Mouse (Mus musculus) layer of hippocampus, postnatal 25 days (tissue): ENCODE measurements at regions not wholly inside any gene's neighbourhood (a gene's known extent, or its start where the extent isn't known, plus 50 kb on each side); places are given as distances from the start of the nearest gene placed in this dataset.
A peak's percentile ranks its signal among the peaks of the same experiment; 100 is the strongest.

ENCODE experiments used
- DNase-seq, 2 experiments: peaks; one replicate each; pipeline ENCODE4 v3.0.0; 2022; ENCODE audit warnings: mixed read lengths in 2 of 2, low spot score in 1 of 2; ENCODE audit errors: extremely low spot score in 1 of 2

- no peak for DNase-seq
These were observed 129.1 kb upstream of the Rnaseh2b start for GRCm38 (mm10) chr14:62163120-62163796.

GRCm38 (mm10) chr14:62164918-62165317, 127.5 kb upstream of the Rnaseh2b start:
- no peak for DNase-seq

- DNase-seq: no peak
These were observed 126.4 kb upstream of the Rnaseh2b start for GRCm38 (mm10) chr14:62166006-62166405.

- no peak for DNase-seq
These were observed 125.8 kb upstream of the Rnaseh2b start for GRCm38 (mm10) chr14:62166596-62166995.

- no peak for DNase-seq
These were observed 125.3 kb upstream of the Rnaseh2b start for GRCm38 (mm10) chr14:62167090-62167489.

GRCm38 (mm10) chr14:62168711-62169110, 123.7 kb upstream of the Rnaseh2b start:
- no peak for DNase-seq

- no peak for DNase-seq
These were observed 122.0 kb upstream of the Rnaseh2b start for GRCm38 (mm10) chr14:62170385-62170784.

- no peak for DNase-seq
These were observed 120.9 kb upstream of the Rnaseh2b start for GRCm38 (mm10) chr14:62171256-62172047.

- peak; percentile 44 to 76 for DNase-seq
These were observed 118.4 kb upstream of the Rnaseh2b start for GRCm38 (mm10) chr14:62173835-62174530.

GRCm38 (mm10) chr14:62175384-62176048, 116.9 kb upstream of the Rnaseh2b start:
- no peak for DNase-seq

- no peak for DNase-seq
These were observed 114.9 kb upstream of the Rnaseh2b start for GRCm38 (mm10) chr14:62177509-62177908.

- no peak for DNase-seq
These were observed 105.0 kb upstream of the Rnaseh2b start for GRCm38 (mm10) chr14:62187360-62187759.

GRCm38 (mm10) chr14:62188147-62188885, 104.1 kb upstream of the Rnaseh2b start:
- DNase-seq: no peak

- DNase-seq: no peak
These were observed 100.8 kb upstream of the Rnaseh2b start for GRCm38 (mm10) chr14:62191624-62192023.

- no peak for DNase-seq
These were observed 99.6 kb upstream of the Rnaseh2b start for GRCm38 (mm10) chr14:62192814-62193213.

- DNase-seq: no peak
These were observed 99.0 kb upstream of the Rnaseh2b start for GRCm38 (mm10) chr14:62193371-62193770.

- no peak for DNase-seq
These were observed 95.6 kb upstream of the Rnaseh2b start for GRCm38 (mm10) chr14:62196776-62197175.

- DNase-seq: no peak
These were observed 93.8 kb upstream of the Rnaseh2b start for GRCm38 (mm10) chr14:62198476-62199190.

GRCm38 (mm10) chr14:62215071-62215470, 77.3 kb upstream of the Rnaseh2b start:
- DNase-seq: no peak
